Mouse (Mus musculus): ENCODE measurements at regions not wholly inside any gene's neighbourhood (a gene's known extent, or its start where the extent isn't known, plus 50 kb on each side); places are given as distances from the start of the nearest gene placed in this dataset.

- dilution Hi-C loops (cut with MboI; ENCODE audit: extremely low pct_ligation_motif_present, extremely low pct_unique_long_range_greater_than_20kb, low sequenced_read_pairs) (no loop called here), in situ Hi-C loops (cut with MboI; ENCODE audit: low pct_ligation_motif_present, low pct_unique_long_range_greater_than_20kb, low sequenced_read_pairs) (no loop called here)
- TF ChIP-seq CHD2 (IDR thresholded peaks at IDR 0.05; ENCODE audit: low read length) (no peak), UBTF (IDR thresholded peaks at IDR 0.05; ENCODE audit: low read depth, low read length) (no peak), PAX5 (IDR thresholded peaks at IDR 0.05; ENCODE audit: low read length) (no peak), RCOR1 (conservative IDR thresholded peaks at IDR 0.05; ENCODE audit: low read depth, low read length) (no peak), MAFK (IDR thresholded peaks at IDR 0.05; ENCODE audit: insufficient replicate concordance, low read length) (no peak), JUND (conservative IDR thresholded peaks at IDR 0.05; ENCODE audit: low read depth, low read length) (no peak), IRF4 (IDR thresholded peaks at IDR 0.05; ENCODE audit: low read depth, low read length) (no peak), NRF1 (IDR thresholded peaks at IDR 0.05; ENCODE audit: low read depth, low read length) (no peak), SIN3A (IDR thresholded peaks at IDR 0.05; ENCODE audit: low read length) (no peak), ZKSCAN1 (IDR thresholded peaks at IDR 0.05; ENCODE audit: borderline replicate concordance, low read depth, low read length) (no peak), KAT2A (IDR thresholded peaks at IDR 0.05; ENCODE audit: insufficient replicate concordance, low read length) (no peak), USF1 (IDR thresholded peaks at IDR 0.05; ENCODE audit: low read depth, low read length) (no peak), MAZ (IDR thresholded peaks at IDR 0.05; ENCODE audit: low read depth, low read length) (no peak), TCF12 (IDR thresholded peaks at IDR 0.05; ENCODE audit: low read depth, low read length) (no peak), SMC3 (IDR thresholded peaks at IDR 0.05; ENCODE audit: low read depth, low read length) (no peak), E2F4 (IDR thresholded peaks at IDR 0.05; ENCODE audit: insufficient replicate concordance, low read depth, low read length) (no peak), MXI1 (IDR thresholded peaks at IDR 0.05; ENCODE audit: low read depth, low read length) (no peak), GABPA (IDR thresholded peaks at IDR 0.05; ENCODE audit: insufficient replicate concordance, low read depth, low read length) (no peak)
- peak; percentile 17 for DNase-seq (ENCODE audit: extremely low read depth)
- Histone ChIP-seq H3K9me3 (replicated peaks; ENCODE audit: low read length) (no peaks in the 10 kb centered on the region), H3K4me1 (ENCODE audit: control insufficient read depth in 1 of 2, insufficient read depth in 2 of 2) (peaks cover 0 to 11% of the 10 kb centered on the region in 2 experiments; a peak in 3 of 4 replicates), H3K27ac (ENCODE audit: insufficient read depth, low read depth) (no peak overlapping the region), H3K4me3 (replicated peaks in 1 of 3; ENCODE audit: low read depth in 2 of 3, low read length in 2 of 3, poor library complexity in 1 of 3) (no peak overlapping the region), H3K9ac (ENCODE audit: insufficient read depth, low read depth) (no peak overlapping the region), H3K36me3 (replicated peaks in 1 of 2; ENCODE audit: control insufficient read depth in 1 of 2, insufficient read depth in 1 of 2, low read length in 1 of 2) (no peaks in the 10 kb centered on the region), H3K27me3 (replicated peaks) (no peaks in the 10 kb centered on the region), H3K4me2 (ENCODE audit: insufficient read depth, low read depth, poor library complexity, severe bottlenecking) (no peak overlapping the region), H3K79me2 (replicated peaks; ENCODE audit: control insufficient read depth, extremely low read depth, insufficient read depth, poor library complexity, severe bottlenecking) (no peaks in the 10 kb centered on the region)
These were observed 439.7 kb upstream of the Fam92a start for GRCm38 (mm10) chr4:12611511-12611910.

- H3K9ac ChIP-seq (ENCODE audit: insufficient read depth, low read depth): no peak overlapping the region
- no peak overlapping the region for H3K4me3 ChIP-seq (replicated peaks in 1 of 3; ENCODE audit: low read depth in 2 of 3, low read length in 2 of 3, poor library complexity in 1 of 3)
- no peaks in the 10 kb centered on the region for H3K36me3 ChIP-seq (replicated peaks in 1 of 2; ENCODE audit: control insufficient read depth in 1 of 2, insufficient read depth in 1 of 2, low read length in 1 of 2)
- in situ Hi-C loops (cut with MboI; ENCODE audit: low pct_ligation_motif_present, low pct_unique_long_range_greater_than_20kb, low sequenced_read_pairs): no loop called here
- DNase-seq (ENCODE audit: extremely low read depth): no peak
- H3K4me2 ChIP-seq (ENCODE audit: insufficient read depth, low read depth, poor library complexity, severe bottlenecking): no peak overlapping the region
- dilution Hi-C loops (cut with MboI; ENCODE audit: extremely low pct_ligation_motif_present, extremely low pct_unique_long_range_greater_than_20kb, low sequenced_read_pairs): no loop called here
- H3K9me3 ChIP-seq (replicated peaks; ENCODE audit: low read length): no peaks in the 10 kb centered on the region
- no peaks in the 10 kb centered on the region for H3K27me3 ChIP-seq (replicated peaks)
- peaks cover 0 to 7% of the 10 kb centered on the region in 2 experiments; a peak in 2 of 4 replicates for H3K4me1 ChIP-seq (ENCODE audit: control insufficient read depth in 1 of 2, insufficient read depth in 2 of 2)
- H3K27ac ChIP-seq (ENCODE audit: insufficient read depth, low read depth): no peak overlapping the region
- TF ChIP-seq RCOR1 (conservative IDR thresholded peaks at IDR 0.05; ENCODE audit: low read depth, low read length): no peak
- no peak for TF ChIP-seq ZNF384 (IDR thresholded peaks at IDR 0.05; ENCODE audit: low read depth, low read length)
- no peak for TF ChIP-seq KAT2A (IDR thresholded peaks at IDR 0.05; ENCODE audit: insufficient replicate concordance, low read length)
- no peak for TF ChIP-seq CTCF (conservative IDR thresholded peaks at IDR 0.05 in 1 of 2, IDR thresholded peaks at IDR 0.05 in 1 of 2; ENCODE audit: low read depth in 2 of 2, low read length in 2 of 2)
- TF ChIP-seq POLR2A (IDR thresholded peaks at IDR 0.05; ENCODE audit: low read depth, low read length): no peak
- TF ChIP-seq JUND (conservative IDR thresholded peaks at IDR 0.05; ENCODE audit: low read depth, low read length): no peak
- no peak for TF ChIP-seq SIN3A (IDR thresholded peaks at IDR 0.05; ENCODE audit: low read length)
- no peak for TF ChIP-seq RAD21 (IDR thresholded peaks at IDR 0.05; ENCODE audit: low read depth, low read length)
- TF ChIP-seq EP300 (IDR thresholded peaks at IDR 0.05; ENCODE audit: low read length): no peak
- TF ChIP-seq CHD2 (IDR thresholded peaks at IDR 0.05; ENCODE audit: low read length): no peak
- TF ChIP-seq MEF2A (IDR thresholded peaks at IDR 0.05; ENCODE audit: borderline replicate concordance, low read depth, low read length): no peak
- no peak for TF ChIP-seq UBTF (IDR thresholded peaks at IDR 0.05; ENCODE audit: low read depth, low read length)
- no peak for TF ChIP-seq ZKSCAN1 (IDR thresholded peaks at IDR 0.05; ENCODE audit: borderline replicate concordance, low read depth, low read length)
- H3K79me2 ChIP-seq (replicated peaks; ENCODE audit: control insufficient read depth, extremely low read depth, insufficient read depth, poor library complexity, severe bottlenecking): no peaks in the 10 kb centered on the region
These were observed 429.5 kb upstream of the Fam92a start for GRCm38 (mm10) chr4:12601165-12601919.
